Mouse (Mus musculus) heart, embryonic 10.5 days (tissue): ENCODE results near the gene Tcf7l1. TPM values are rescaled to one million over a fixed set of nuclear protein-coding genes. Genes with fewer than 3 reads are reported as not detected.

Experiments used
- DNase-seq: peaks from one replicate; pipeline ENCODE4 v3.0.0-alpha.2; 2017; ENCODE audit warnings: low spot score
- H3K27ac ChIP-seq: fragments of 300-500 bp; sonication (generic); 2 replicates; pipeline ENCODE4 v1.5.1; 2016; ENCODE audit warnings: mild to moderate bottlenecking
- H3K27me3 ChIP-seq: fragments of 300-500 bp; sonication (generic); 2 replicates; pipeline ENCODE4 v1.6.1; 2016; ENCODE audit warnings: mild to moderate bottlenecking; ENCODE audit not compliant: poor library complexity, insufficient read depth, severe bottlenecking
- H3K36me3 ChIP-seq: fragments of 300-500 bp; sonication (generic); 2 replicates; pipeline ENCODE4 v1.6.1; 2016; ENCODE audit warnings: mild to moderate bottlenecking, moderate library complexity
- H3K4me1 ChIP-seq: fragments of 300-500 bp; sonication (generic); 2 replicates; pipeline ENCODE4 v1.6.1; 2016; ENCODE audit warnings: mild to moderate bottlenecking
- H3K4me3 ChIP-seq: fragments of 300-500 bp; sonication (generic); 2 replicates; pipeline ENCODE4 v1.5.1; 2016; ENCODE audit warnings: mild to moderate bottlenecking, moderate library complexity
- H3K9me3 ChIP-seq: fragments of 300-500 bp; sonication (generic); 2 replicates; pipeline ENCODE4 v1.6.1; 2016; ENCODE audit warnings: mild to moderate bottlenecking, moderate library complexity
- WGBS: fragments of 180-500 bp; shearing (Covaris S2); methylation state at CpG from one replicate; pipeline ENCODE4 v1.1.7; 2016; 5-methylcytosine and 5-hydroxymethylcytosine counted together
- polyA plus RNA-seq: library from polyadenylated mRNA; unstranded; fragments of >200 nt; fragmentation: Nextera tagmentation; extraction: Ambion mirVana; gene quantifications from 2 replicates; pipeline ENCODE4 v1.2.1, GENCODE M21; 2016

The Tcf7l1 gene
- polyA plus RNA-seq, 1 experiment from 2014 or later = 25.9 TPM

GRCm38 (mm10) chr6:72710897-72711507, 78.1 kb downstream of the Tcf7l1 start:
- H3K4me3 ChIP-seq = no peak overlapping the region
- H3K27me3 ChIP-seq = no peaks in the 10 kb centered on the region
- H3K36me3 ChIP-seq = no peaks in the 10 kb centered on the region
- no peaks in the 10 kb centered on the region for H3K9me3 ChIP-seq
- 80% methylated on average over 10 of the region's 10 CpGs for WGBS
- peaks cover 42% of the 10 kb centered on the region for H3K4me1 ChIP-seq
- DNase-seq = no peak
- H3K27ac ChIP-seq = 0 out of 2 replicates have a peak overlapping the region, but pooled peaks have one; percentile 16

DNA sequence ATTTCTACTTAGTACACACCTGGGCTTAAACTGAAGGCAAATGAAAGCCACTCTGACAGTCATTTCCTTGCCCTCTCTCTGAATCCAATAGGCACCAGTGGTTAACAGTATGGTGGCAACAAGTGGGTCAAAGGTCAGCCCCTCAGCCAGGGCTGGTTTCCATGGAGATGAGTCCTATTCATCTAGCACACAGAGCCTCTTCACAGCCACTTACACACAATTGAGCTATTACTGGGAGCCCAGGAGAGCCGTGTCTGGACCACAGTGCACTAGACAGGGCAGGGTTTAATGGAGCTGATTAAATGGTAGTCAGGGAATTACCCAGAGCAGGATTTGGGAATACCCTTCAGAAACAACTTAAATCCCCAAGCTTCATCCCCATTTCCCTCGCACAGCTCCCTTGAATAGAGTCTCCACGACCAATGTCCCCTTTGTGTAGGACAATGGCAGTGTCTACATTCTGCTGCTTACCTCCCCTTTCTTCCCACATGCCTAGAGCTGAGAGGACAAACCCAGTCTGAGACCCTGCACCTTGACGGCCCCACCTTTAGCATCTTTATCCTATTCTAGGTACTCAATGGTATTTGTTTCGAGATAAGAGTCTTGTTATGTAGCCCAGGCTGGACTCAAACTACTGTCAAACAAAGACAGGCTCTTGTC, 89.5 kb downstream of the Tcf7l1 start:
- H3K4me1 ChIP-seq = peaks cover 47% of the 10 kb centered on the region
- DNase-seq = no peak
- no peaks in the 10 kb centered on the region for H3K27me3 ChIP-seq
- H3K27ac ChIP-seq = no peak overlapping the region
- 0 out of 2 replicates have a peak, but pooled peaks cover 6% of the 10 kb centered on the region for H3K36me3 ChIP-seq
- no peaks in the 10 kb centered on the region for H3K9me3 ChIP-seq
- WGBS = 60% methylated on average over 5 of the region's 5 CpGs
- H3K4me3 ChIP-seq = no peak overlapping the region

DNA sequence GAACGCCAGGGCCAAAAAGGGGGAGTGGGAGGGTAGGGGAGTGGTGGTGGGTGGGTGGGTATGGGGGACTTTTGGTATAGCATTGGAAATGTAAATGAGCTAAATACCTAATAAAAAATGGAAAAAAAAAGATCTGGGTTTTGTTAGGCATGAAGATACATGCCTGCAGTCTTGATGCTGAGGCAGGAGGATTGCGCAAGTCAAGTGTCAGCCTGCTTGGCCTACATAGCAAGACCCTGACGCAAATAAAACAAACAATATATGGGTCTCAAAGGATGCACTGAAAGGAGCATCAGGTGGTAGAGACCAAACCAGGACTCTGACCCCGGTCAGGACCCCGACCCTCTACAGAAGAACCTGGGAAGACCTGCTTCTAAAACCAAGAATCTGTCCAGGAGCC, 90.5 kb downstream of the Tcf7l1 start:
- H3K27me3 ChIP-seq = no peaks in the 10 kb centered on the region
- peaks cover 57% of the 10 kb centered on the region for H3K4me1 ChIP-seq
- H3K9me3 ChIP-seq = no peaks in the 10 kb centered on the region
- H3K27ac ChIP-seq = no peak overlapping the region
- H3K36me3 ChIP-seq = 0 out of 2 replicates have a peak, but pooled peaks cover 6% of the 10 kb centered on the region
- no peak overlapping the region for H3K4me3 ChIP-seq
- WGBS = 90% methylated on average over 5 of the region's 5 CpGs
- no peak for DNase-seq

- H3K36me3 ChIP-seq = 0 out of 2 replicates have a peak, but pooled peaks cover 4% of the 10 kb centered on the region
- H3K4me3 ChIP-seq = peak overlapping the region; percentile 3; the same call in 1 of the 2 replicates
- 17% methylated on average over 11 of the region's 11 CpGs for WGBS
- DNase-seq = no peak
- peak overlapping the region; percentile 54 for H3K27ac ChIP-seq
- no peaks in the 10 kb centered on the region for H3K27me3 ChIP-seq
- peaks cover 75% of the 10 kb centered on the region for H3K4me1 ChIP-seq
- H3K9me3 ChIP-seq = no peaks in the 10 kb centered on the region
Measured at GRCm38 (mm10) chr6:72696601-72697335, 92.3 kb downstream of the Tcf7l1 start.

DNA sequence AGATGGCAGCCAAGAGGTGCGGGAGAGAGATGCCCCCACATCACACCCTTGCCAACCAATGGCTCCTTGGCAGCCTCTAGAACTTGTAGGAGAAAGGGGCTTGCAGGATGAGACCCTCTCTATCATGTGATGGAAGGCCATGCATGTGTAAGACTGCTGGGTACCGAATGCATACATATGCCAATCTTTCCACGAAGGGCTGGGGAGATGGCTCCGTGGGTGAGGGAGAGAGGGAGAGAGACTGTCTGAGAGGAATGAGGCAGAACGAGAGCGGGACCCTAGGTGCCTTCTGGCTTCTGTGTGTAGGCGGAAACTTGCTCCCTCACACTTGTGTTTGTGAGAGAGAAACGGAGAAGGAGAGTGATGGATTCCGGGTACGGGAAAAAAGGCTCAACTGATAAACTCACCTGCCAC, 94.3 kb downstream of the Tcf7l1 start:
- Histone ChIP-seq H3K4me1 (peaks cover 90% of the 10 kb centered on the region), H3K4me3 (no peak overlapping the region), H3K27me3 (no peaks in the 10 kb centered on the region), H3K27ac (peak overlapping the region; percentile 43), H3K36me3 (no peaks in the 10 kb centered on the region), H3K9me3 (no peaks in the 10 kb centered on the region)
- 39% methylated on average over 10 of the region's 10 CpGs for WGBS
- DNase-seq = no peak

- WGBS = 21% methylated on average over 5 of the region's 5 CpGs
- H3K4me1 ChIP-seq = peaks cover 86% of the 10 kb centered on the region
- peak overlapping the region; percentile 62 for H3K27ac ChIP-seq
- no peak for DNase-seq
- no peak overlapping the region for H3K4me3 ChIP-seq
- no peaks in the 10 kb centered on the region for H3K9me3 ChIP-seq
- no peaks in the 10 kb centered on the region for H3K27me3 ChIP-seq
- no peaks in the 10 kb centered on the region for H3K36me3 ChIP-seq
Measured at GRCm38 (mm10) chr6:72694047-72694790, 94.8 kb downstream of the Tcf7l1 start.

DNA sequence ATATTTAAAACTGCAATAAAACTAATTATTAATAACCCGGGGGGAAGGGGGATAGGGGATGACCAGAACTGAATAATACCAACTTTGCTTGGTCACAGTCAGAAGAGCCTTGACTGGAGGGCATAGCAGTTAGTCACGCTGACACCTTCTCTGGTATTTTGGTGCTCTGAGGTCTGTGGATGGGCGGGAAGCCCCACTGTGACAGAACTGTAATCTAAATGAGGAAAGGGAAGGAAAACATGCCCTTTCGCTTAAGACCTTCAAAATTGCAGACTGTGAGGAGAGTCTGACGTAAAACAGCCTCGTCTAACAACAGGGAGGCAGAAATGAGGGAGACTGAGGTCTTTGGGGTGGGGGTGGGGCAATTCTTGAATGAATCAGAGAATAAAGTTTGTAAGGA, 96.6 kb downstream of the Tcf7l1 start:
- Histone ChIP-seq H3K27ac (no peak overlapping the region), H3K36me3 (no peaks in the 10 kb centered on the region), H3K27me3 (no peaks in the 10 kb centered on the region), H3K4me3 (no peak overlapping the region), H3K9me3 (no peaks in the 10 kb centered on the region), H3K4me1 (peaks cover 80% of the 10 kb centered on the region)
- 51% methylated on average over 6 of the region's 6 CpGs for WGBS
- DNase-seq = no peak

- Histone ChIP-seq H3K27me3 (no peaks in the 10 kb centered on the region), H3K9me3 (no peaks in the 10 kb centered on the region), H3K27ac (0 out of 2 replicates have a peak overlapping the region, but pooled peaks have one; percentile 13), H3K36me3 (no peaks in the 10 kb centered on the region), H3K4me1 (peaks cover 73% of the 10 kb centered on the region), H3K4me3 (no peak overlapping the region)
- DNase-seq = no peak
- WGBS = 83% methylated on average over 9 of the region's 9 CpGs
Measured at GRCm38 (mm10) chr6:72691549-72691948, 97.5 kb downstream of the Tcf7l1 start.

- Histone ChIP-seq H3K27me3 (no peaks in the 10 kb centered on the region), H3K9me3 (no peaks in the 10 kb centered on the region), H3K4me1 (peaks cover 71% of the 10 kb centered on the region), H3K36me3 (no peaks in the 10 kb centered on the region), H3K27ac (peak overlapping the region; percentile 62), H3K4me3 (no peak overlapping the region)
- WGBS = 54% methylated on average over 10 of the region's 10 CpGs
- DNase-seq = no peak
Measured at GRCm38 (mm10) chr6:72690595-72690994, 98.5 kb downstream of the Tcf7l1 start.

- Histone ChIP-seq H3K27me3 (no peaks in the 10 kb centered on the region), H3K9me3 (no peaks in the 10 kb centered on the region), H3K4me1 (peaks cover 71% of the 10 kb centered on the region), H3K27ac (peak overlapping the region; percentile 62; the same call in 1 of the 2 replicates), H3K36me3 (no peaks in the 10 kb centered on the region), H3K4me3 (no peak overlapping the region)
- 79% methylated on average over 8 of the region's 8 CpGs for WGBS
- no peak for DNase-seq
Measured at GRCm38 (mm10) chr6:72690001-72690400, 99.1 kb downstream of the Tcf7l1 start.

- 67% methylated on average over 5 of the region's 5 CpGs for WGBS
- H3K4me1 ChIP-seq = peaks cover 71% of the 10 kb centered on the region
- H3K4me3 ChIP-seq = no peak overlapping the region
- no peak for DNase-seq
- H3K27ac ChIP-seq = no peak overlapping the region
- no peaks in the 10 kb centered on the region for H3K27me3 ChIP-seq
- H3K36me3 ChIP-seq = no peaks in the 10 kb centered on the region
- H3K9me3 ChIP-seq = no peaks in the 10 kb centered on the region
Measured at GRCm38 (mm10) chr6:72689046-72689445, 100.0 kb downstream of the Tcf7l1 start.

DNA sequence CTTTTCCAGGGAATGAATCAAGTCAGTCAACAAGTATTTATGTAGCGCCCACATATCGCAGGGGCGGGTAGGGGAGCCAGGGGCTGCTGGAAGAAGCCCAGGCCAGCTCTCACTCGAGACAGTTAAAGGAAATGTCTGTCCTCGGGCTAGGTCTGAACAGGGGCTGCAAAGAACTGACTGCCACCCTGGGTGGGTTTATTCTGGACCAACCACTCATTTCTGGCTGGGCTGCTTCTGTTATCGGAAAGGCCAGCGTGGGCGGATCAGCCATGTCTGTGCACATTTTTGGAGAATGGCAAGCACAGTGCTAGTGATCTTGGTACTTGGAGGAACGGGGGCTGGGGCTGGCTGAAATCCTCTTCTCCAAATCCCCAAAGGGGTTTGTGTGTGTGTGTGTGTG, 103.9 kb downstream of the Tcf7l1 start:
- DNase-seq = peak; percentile 79
- peaks cover 46% of the 10 kb centered on the region for H3K4me1 ChIP-seq
- H3K27me3 ChIP-seq = no peaks in the 10 kb centered on the region
- peak overlapping the region; percentile 64 for H3K27ac ChIP-seq
- WGBS = 40% methylated on average over 9 of the region's 9 CpGs
- H3K4me3 ChIP-seq = no peak overlapping the region
- H3K36me3 ChIP-seq = no peaks in the 10 kb centered on the region
- H3K9me3 ChIP-seq = no peaks in the 10 kb centered on the region
